In the genomic region with DNA sequence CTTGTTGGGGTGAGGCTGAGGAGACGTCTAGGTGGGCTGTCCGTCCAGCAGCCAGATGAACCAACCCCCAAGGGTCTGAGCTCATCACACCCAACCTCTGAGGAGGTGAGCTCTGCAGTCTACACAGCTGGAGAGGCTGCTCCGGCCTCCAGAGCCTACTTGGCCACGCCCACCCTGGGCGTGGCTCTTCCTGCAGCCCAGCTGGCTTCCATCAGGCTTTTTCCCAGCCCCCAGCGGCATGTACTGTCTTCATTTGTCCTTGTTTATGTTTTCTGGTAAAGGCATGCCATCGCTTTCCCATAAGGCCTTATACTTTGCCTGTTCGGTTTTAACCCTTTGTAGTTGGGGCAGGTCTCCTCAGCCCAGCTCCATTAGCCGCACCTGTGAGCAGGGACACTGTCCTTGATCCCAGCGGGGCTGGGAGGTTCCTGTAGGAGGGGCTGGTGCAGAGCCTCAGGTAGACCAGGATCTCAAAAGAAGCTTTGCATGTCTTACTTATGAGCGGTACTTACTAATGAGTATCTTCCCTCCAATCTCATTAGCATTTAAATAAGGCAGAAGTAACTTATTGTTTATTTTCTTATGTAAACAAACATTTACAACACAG, we compare ENCODE assay signal across 9 mouse cellular contexts. TPM values are rescaled to one million over a fixed set of nuclear protein-coding genes. Genes with fewer than 3 reads are reported as not detected.
DNase-seq lines count a peak whose midpoint lies in the region; ATAC-seq lines count a peak whose summit lies in the region.
"Had no signal": no experiment of that assay in that cellular context is flagged by ENCODE, and none has a peak within 500 bp of the region (broad histone marks: within the 10 kb centered on the region; RNA-seq: fewer than 3 reads in every experiment).

No protein-coding gene starts in this region.

- no peak overlapping the region for H3K4me3 ChIP-seq in midbrain, embryonic 11.5 days (ENCODE audit: low read depth, low read length)
- no peak overlapping the region for H3K4me3 ChIP-seq in midbrain, embryonic 16.5 days (ENCODE audit: low read depth, low read length)
- peak overlapping the region; percentile 39 for H3K4me3 ChIP-seq in heart, embryonic 10.5 days

- H3K36me3 ChIP-seq in midbrain, embryonic 11.5 days (ENCODE audit: control insufficient read depth, insufficient read depth, low read length): no peaks in the 10 kb centered on the region
- H3K36me3 ChIP-seq in midbrain, embryonic 16.5 days (ENCODE audit: control insufficient read depth, insufficient read depth, low read length): no peaks in the 10 kb centered on the region
- no peaks in the 10 kb centered on the region for H3K36me3 ChIP-seq in heart, embryonic 10.5 days

- peak; percentile 91 for DNase-seq in midbrain, embryonic 11.5 days (ENCODE audit: low spot score, missing footprints)
- DNase-seq in heart, embryonic 10.5 days (ENCODE audit: low spot score): peak; percentile 78
- peak; percentile 17 to 52 for DNase-seq in kidney, adult 8-10 months
- peak; percentile 88 for DNase-seq in lung, postnatal 10 days
- peak; percentile 58 for DNase-seq in testis, postnatal 14 days (ENCODE audit: low spot score)
- DNase-seq in cerebellum, postnatal 10 days: no peak
- DNase-seq in cerebellum, postnatal 36 days: no peak

- peak overlapping the region; percentile 25; the same call in 1 of the 2 replicates for H3K4me2 ChIP-seq in midbrain, embryonic 11.5 days
- H3K4me2 ChIP-seq in midbrain, embryonic 16.5 days (ENCODE audit: low read length): no peak overlapping the region

- ATAC-seq in midbrain, embryonic 11.5 days (ENCODE audit: low FRiP score): peak; percentile 42; the same call in 1 of the 2 replicates
- ATAC-seq in midbrain, embryonic 16.5 days: no peak

- no peaks in the 10 kb centered on the region for H3K27me3 ChIP-seq in midbrain, embryonic 11.5 days (ENCODE audit: control insufficient read depth, insufficient read depth, low read length)
- H3K27me3 ChIP-seq in midbrain, embryonic 16.5 days (ENCODE audit: control insufficient read depth, insufficient read depth, low read depth, low read length): no peaks in the 10 kb centered on the region
- H3K27me3 ChIP-seq in heart, embryonic 10.5 days (ENCODE audit: insufficient read depth, poor library complexity, severe bottlenecking): no peaks in the 10 kb centered on the region

- H3K27ac ChIP-seq in midbrain, embryonic 11.5 days (ENCODE audit: low read depth, low read length): no peak overlapping the region
- H3K27ac ChIP-seq in midbrain, embryonic 16.5 days (ENCODE audit: low read length): no peak overlapping the region
- peak overlapping the region; percentile 56 for H3K27ac ChIP-seq in heart, embryonic 10.5 days

- peaks cover 4% of the 10 kb centered on the region for H3K4me1 ChIP-seq in midbrain, embryonic 11.5 days (ENCODE audit: control insufficient read depth, insufficient read depth, low read length)
- no peaks in the 10 kb centered on the region; the same call in 1 of the 2 replicates for H3K4me1 ChIP-seq in midbrain, embryonic 16.5 days (ENCODE audit: control insufficient read depth, insufficient read depth, low read length)
- H3K4me1 ChIP-seq in heart, embryonic 10.5 days: peaks cover 42% of the 10 kb centered on the region

- WGBS in midbrain, embryonic 11.5 days: 9% methylated on average over 11 of the region's 11 CpGs
- 10% methylated on average over 11 of the region's 11 CpGs for WGBS in midbrain, embryonic 16.5 days
- 7% methylated on average over 11 of the region's 11 CpGs for WGBS in heart, embryonic 10.5 days

- no peaks in the 10 kb centered on the region for H3K9me3 ChIP-seq in midbrain, embryonic 11.5 days (ENCODE audit: control insufficient read depth, low read length)
- H3K9me3 ChIP-seq in midbrain, embryonic 16.5 days (replicated peaks; ENCODE audit: control insufficient read depth, low read length, poor library complexity, severe bottlenecking): no peaks in the 10 kb centered on the region
- no peaks in the 10 kb centered on the region for H3K9me3 ChIP-seq in heart, embryonic 10.5 days

- no peak overlapping the region for H3K9ac ChIP-seq in midbrain, embryonic 11.5 days (ENCODE audit: low read length)
- H3K9ac ChIP-seq in midbrain, embryonic 16.5 days (ENCODE audit: low read depth, low read length): no peak overlapping the region

RNA-seq across cellular contexts. Expression of gene Fam170b, which starts 8.2 kb away (rescaled TPM):
- not detected in 2 replicates for polyA plus RNA-seq in midbrain, embryonic 11.5 days (2014; fragmentation: Nextera tagmentation; extraction: Ambion mirVana)
- 0.08 TPM in 1 of 2 replicates, not detected in the other for polyA plus RNA-seq in midbrain, embryonic 16.5 days (2015; fragmentation: Nextera tagmentation; extraction: Ambion mirVana)
- 0.09 TPM in 1 of 2 replicates, not detected in the other for polyA plus RNA-seq in heart, embryonic 10.5 days (2016; fragmentation: Nextera tagmentation; extraction: Ambion mirVana)

RNA-seq across cellular contexts. Expression of gene Vstm4, which starts 31.0 kb away (rescaled TPM):
- polyA plus RNA-seq in midbrain, embryonic 11.5 days (2014; fragmentation: Nextera tagmentation; extraction: Ambion mirVana): 4.5 and 4.6 TPM in 2 replicates
- polyA plus RNA-seq in midbrain, embryonic 16.5 days (2015; fragmentation: Nextera tagmentation; extraction: Ambion mirVana): 9.3 and 12.0 TPM in 2 replicates
- polyA plus RNA-seq in heart, embryonic 10.5 days (2016; fragmentation: Nextera tagmentation; extraction: Ambion mirVana): 6.1 and 9.5 TPM in 2 replicates

RNA-seq across cellular contexts. Expression of gene Tmem273, which starts 39.8 kb away (rescaled TPM):
- polyA plus RNA-seq in midbrain, embryonic 11.5 days (2014; fragmentation: Nextera tagmentation; extraction: Ambion mirVana): 0.57 and 0.72 TPM in 2 replicates
- 0.69 and 0.73 TPM in 2 replicates for polyA plus RNA-seq in midbrain, embryonic 16.5 days (2015; fragmentation: Nextera tagmentation; extraction: Ambion mirVana)
- polyA plus RNA-seq in heart, embryonic 10.5 days (2016; fragmentation: Nextera tagmentation; extraction: Ambion mirVana): 0.18 and 0.39 TPM in 2 replicates
- polyA plus RNA-seq: testis, adult 2 months had no signal

Comparison
In these comparisons a context has a peak if more than half of its experiments do, and no peak if none do; other contexts are left out.
1. DNase-seq: peak in midbrain, embryonic 11.5 days (single experiment), heart, embryonic 10.5 days (single experiment), kidney, adult 8-10 months (2 of 2), lung, postnatal 10 days (single experiment) and testis, postnatal 14 days (single experiment); none in cerebellum, postnatal 10 days (0 of 2) and cerebellum, postnatal 36 days (0 of 2).